Mouse (Mus musculus) CH12.LX (cell line): ENCODE measurements at regions not wholly inside any gene's neighbourhood (a gene's known extent, or its start where the extent isn't known, plus 50 kb on each side); places are given as distances from the start of the nearest gene placed in this dataset.

Experiments
- DNase-seq: peaks from one replicate; pipeline ENCODE4 v3.0.0-alpha.2; 2013; ENCODE audit errors: extremely low read depth
- H3K27ac ChIP-seq: 2 replicates; pipeline ENCODE4 v1.5.1; 2012; ENCODE audit warnings: low read depth, mild to moderate bottlenecking, control low read depth, moderate library complexity; ENCODE audit not compliant: insufficient read depth
- H3K27me3 ChIP-seq: replicated peaks from 2 replicates; pipeline ENCODE3; 2012; ENCODE audit warnings: inconsistent platforms
- H3K36me3 ChIP-seq, 2 experiments: replicated peaks in 1 of 2; 2 replicates each; pipeline versions ENCODE3 to v1.6.1; 2012; ENCODE audit warnings: inconsistent platforms in 1 of 2, low read length in 1 of 2, mild to moderate bottlenecking in 1 of 2, mixed read lengths in 1 of 2, moderate library complexity in 1 of 2; ENCODE audit not compliant: control insufficient read depth in 1 of 2, insufficient read depth in 1 of 2
- H3K4me1 ChIP-seq, 2 experiments: 2 replicates each; pipeline ENCODE4 v1.6.1; 2012; ENCODE audit warnings: inconsistent platforms in 1 of 2, moderate library complexity in 1 of 2; ENCODE audit not compliant: insufficient read depth in 2 of 2, control insufficient read depth in 1 of 2
- H3K4me2 ChIP-seq: 2 replicates; pipeline ENCODE4 v1.6.1; 2012; ENCODE audit warnings: low read depth, mild to moderate bottlenecking, control low read depth; ENCODE audit not compliant: poor library complexity, insufficient read depth, severe bottlenecking
- H3K4me3 ChIP-seq, 3 experiments: fragments of 150-350 bp in 1 of 3; sonication (generic) in 1 of 3; replicated peaks in 1 of 3; 2 replicates each; pipeline versions ENCODE3 to v1.5.1; 2011 to 2012; ENCODE audit warnings: low read depth in 2 of 3, low read length in 2 of 3, mild to moderate bottlenecking in 2 of 3, moderate library complexity in 2 of 3, control low read depth in 1 of 3, improper control_type of control experiment in 1 of 3, inconsistent platforms in 1 of 3, mixed read lengths in 1 of 3; ENCODE audit not compliant: poor library complexity in 1 of 3
- H3K79me2 ChIP-seq: replicated peaks from 2 replicates; pipeline ENCODE4 v1.6.1; 2012; ENCODE audit warnings: mild to moderate bottlenecking, moderate library complexity; ENCODE audit not compliant: control insufficient read depth, poor library complexity, insufficient read depth, severe bottlenecking; ENCODE audit errors: extremely low read depth
- H3K9ac ChIP-seq: 2 replicates; pipeline ENCODE4 v1.6.1; 2012; ENCODE audit warnings: low read depth, mild to moderate bottlenecking, control low read depth, moderate library complexity; ENCODE audit not compliant: insufficient read depth
- H3K9me3 ChIP-seq: replicated peaks from 2 replicates; pipeline ENCODE3; 2012; ENCODE audit warnings: low read length, inconsistent platforms, mixed read lengths
- BHLHE40 ChIP-seq: IDR thresholded peaks from 2 replicates; pipeline ENCODE4 v1.6.1; 2011; ENCODE audit warnings: mild to moderate bottlenecking, low read depth, low read length, improper control_type of control experiment
- CHD1 ChIP-seq: IDR thresholded peaks from 2 replicates; pipeline ENCODE4 v1.6.1; 2012; ENCODE audit warnings: low read depth, low read length, improper control_type of control experiment, inconsistent platforms
- CHD2 ChIP-seq: IDR thresholded peaks from 2 replicates; pipeline ENCODE4 v1.6.1; 2011; ENCODE audit warnings: low read length, improper control_type of control experiment
- CTCF ChIP-seq, 2 experiments: IDR thresholded peaks in 1 of 2; conservative IDR thresholded peaks in 1 of 2; 2 replicates each; pipeline ENCODE4 v1.5.1; 2011 to 2012; ENCODE audit warnings: low read depth in 2 of 2, low read length in 2 of 2, improper control_type of control experiment in 1 of 2, inconsistent platforms in 1 of 2, mild to moderate bottlenecking in 1 of 2, moderate library complexity in 1 of 2
- ELF1 ChIP-seq: IDR thresholded peaks from 2 replicates; pipeline ENCODE4 v1.6.1; 2014; ENCODE audit warnings: low read depth, mild to moderate bottlenecking, inconsistent platforms, low read length, improper control_type of control experiment
- ETS1 ChIP-seq: conservative IDR thresholded peaks from 2 replicates; pipeline ENCODE4 v1.6.1; 2012; ENCODE audit warnings: low read depth, mild to moderate bottlenecking, inconsistent platforms, low read length, improper control_type of control experiment, moderate library complexity
- GABPA ChIP-seq: IDR thresholded peaks from 2 replicates; pipeline ENCODE4 v1.6.1; 2012; ENCODE audit warnings: low read depth, low read length, improper control_type of control experiment, inconsistent platforms; ENCODE audit not compliant: insufficient replicate concordance
- HCFC1 ChIP-seq: IDR thresholded peaks from 2 replicates; pipeline ENCODE4 v1.6.1; 2012; ENCODE audit warnings: low read depth, mild to moderate bottlenecking, inconsistent platforms, low read length, improper control_type of control experiment
- IRF4 ChIP-seq: IDR thresholded peaks from 2 replicates; pipeline ENCODE4 v1.6.1; 2014; ENCODE audit warnings: low read depth, mild to moderate bottlenecking, inconsistent platforms, low read length, improper control_type of control experiment
- JUND ChIP-seq: conservative IDR thresholded peaks from 2 replicates; pipeline ENCODE4 v1.6.1; 2011; ENCODE audit warnings: low read depth, low read length, improper control_type of control experiment
- MAFK ChIP-seq: IDR thresholded peaks from 2 replicates; pipeline ENCODE4 v1.6.1; 2011; ENCODE audit warnings: low read length, improper control_type of control experiment; ENCODE audit not compliant: insufficient replicate concordance
- MAX ChIP-seq: IDR thresholded peaks from 2 replicates; pipeline ENCODE4 v1.6.1; 2011; ENCODE audit warnings: low read length, improper control_type of control experiment
- MAZ ChIP-seq: IDR thresholded peaks from 2 replicates; pipeline ENCODE4 v1.6.1; 2012; ENCODE audit warnings: low read depth, mild to moderate bottlenecking, inconsistent platforms, low read length, improper control_type of control experiment, moderate library complexity
- MXI1 ChIP-seq: IDR thresholded peaks from 2 replicates; pipeline ENCODE4 v1.6.1; 2011; ENCODE audit warnings: mild to moderate bottlenecking, low read depth, low read length, improper control_type of control experiment
- MYC ChIP-seq: IDR thresholded peaks from 2 replicates; pipeline ENCODE4 v1.6.1; 2011; ENCODE audit warnings: low read depth, mild to moderate bottlenecking, improper control_type of control experiment, low read length
- NRF1 ChIP-seq: IDR thresholded peaks from 2 replicates; pipeline ENCODE4 v1.6.1; 2014; ENCODE audit warnings: low read depth, mild to moderate bottlenecking, inconsistent platforms, low read length, improper control_type of control experiment, moderate library complexity
- POLR2A ChIP-seq: IDR thresholded peaks from 2 replicates; pipeline ENCODE4 v1.6.1; 2011; ENCODE audit warnings: low read depth, mild to moderate bottlenecking, improper control_type of control experiment, low read length
- POLR2AphosphoS2 ChIP-seq: IDR thresholded peaks from 2 replicates; pipeline ENCODE4 v1.6.1; 2011; ENCODE audit warnings: low read depth, low read length, improper control_type of control experiment
- RAD21 ChIP-seq: IDR thresholded peaks from 2 replicates; pipeline ENCODE4 v1.6.1; 2011; ENCODE audit warnings: low read depth, mild to moderate bottlenecking, low read length, improper control_type of control experiment, moderate library complexity
- SMC3 ChIP-seq: IDR thresholded peaks from 2 replicates; pipeline ENCODE4 v1.6.1; 2011; ENCODE audit warnings: low read depth, low read length, improper control_type of control experiment
- TCF12 ChIP-seq: IDR thresholded peaks from 2 replicates; pipeline ENCODE4 v1.6.1; 2014; ENCODE audit warnings: low read depth, mild to moderate bottlenecking, inconsistent platforms, low read length, improper control_type of control experiment
- USF1 ChIP-seq: IDR thresholded peaks from 2 replicates; pipeline ENCODE4 v1.6.1; 2014; ENCODE audit warnings: low read depth, mild to moderate bottlenecking, inconsistent platforms, low read length, improper control_type of control experiment
- ZC3H11A ChIP-seq: IDR thresholded peaks from 2 replicates; pipeline ENCODE4 v1.6.1; 2012; ENCODE audit warnings: low read depth, mild to moderate bottlenecking, inconsistent platforms, low read length, improper control_type of control experiment
- ZKSCAN1 ChIP-seq: IDR thresholded peaks from 2 replicates; pipeline ENCODE4 v1.6.1; 2012; ENCODE audit warnings: low read depth, inconsistent platforms, low read length, improper control_type of control experiment, borderline replicate concordance
- ZMIZ1 ChIP-seq: IDR thresholded peaks from 2 replicates; pipeline ENCODE4 v1.6.1; 2012; ENCODE audit warnings: low read depth, mild to moderate bottlenecking, inconsistent platforms, low read length, improper control_type of control experiment
- ZNF384 ChIP-seq: IDR thresholded peaks from 2 replicates; pipeline ENCODE4 v1.6.1; 2012; ENCODE audit warnings: low read depth, low read length, improper control_type of control experiment, inconsistent platforms
- dilution Hi-C: fragments of 300-500 bp; cut with MboI; formaldehyde crosslinking; loops from 2 replicates; pipeline ENCODE4 v1.14.3; 2020; ENCODE audit warnings: low sequenced_read_pairs; ENCODE audit not compliant: extremely low pct_unique_long_range_greater_than_20kb, extremely low pct_ligation_motif_present
- in situ Hi-C: fragments of 300-500 bp; cut with MboI; formaldehyde crosslinking; loops from 3 replicates; pipeline ENCODE4 v1.14.3; 2019; ENCODE audit warnings: low sequenced_read_pairs, low pct_ligation_motif_present, low pct_unique_long_range_greater_than_20kb, mixed read lengths

GRCm38 (mm10) chr16:73768706-73769105, 642.9 kb downstream of the Robo2 start:
- in situ Hi-C loops (no loop called here), dilution Hi-C loops (no loop called here)
- Histone ChIP-seq H3K4me3 (no peak overlapping the region), H3K9me3 (peaks cover 47% of the 10 kb centered on the region), H3K27me3 (no peaks in the 10 kb centered on the region), H3K4me1 (no peaks in the 10 kb centered on the region), H3K9ac (no peak overlapping the region), H3K27ac (no peak overlapping the region), H3K4me2 (no peak overlapping the region), H3K36me3 (no peaks in the 10 kb centered on the region)
- no peak for DNase-seq
- TF ChIP-seq MXI1 (no peak), NRF1 (no peak), ETS1 (no peak), TCF12 (no peak), MAZ (no peak), IRF4 (no peak), ELF1 (no peak), CTCF (conservative IDR thresholded peaks at IDR 0.05 in 1 of 2, IDR thresholded peaks at IDR 0.05 in 1 of 2; ENCODE audit: low read depth in 2 of 2, low read length in 2 of 2) (no peak), JUND (no peak)
- TF ChIP-seq, all 38 proteins: peak for 0
- no peaks in the 10 kb centered on the region for H3K79me2 ChIP-seq

DNA sequence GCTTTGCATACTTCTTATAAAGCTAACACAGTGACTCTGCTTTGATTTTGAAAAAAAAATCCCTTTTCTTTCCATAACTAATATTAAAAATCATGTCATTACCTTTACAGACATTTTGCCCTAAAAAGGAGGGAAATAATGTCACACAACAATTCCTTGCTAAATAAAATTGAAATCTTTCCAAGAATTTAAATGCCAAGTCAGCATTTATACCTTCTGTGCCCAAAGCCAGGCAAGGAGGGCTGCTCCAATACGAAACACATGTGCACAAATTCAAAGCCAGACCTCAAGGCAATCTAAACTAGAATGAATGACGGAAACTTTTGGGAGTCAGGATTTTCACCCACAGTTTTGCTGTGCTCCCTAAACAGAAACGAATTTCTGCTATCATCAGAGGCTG, 646.4 kb downstream of the Robo2 start:
- H3K36me3 ChIP-seq = no peaks in the 10 kb centered on the region
- H3K4me2 ChIP-seq = no peak overlapping the region
- no peak overlapping the region for H3K4me3 ChIP-seq
- no peaks in the 10 kb centered on the region for H3K79me2 ChIP-seq
- no peak for DNase-seq
- in situ Hi-C loops = no loop called here
- no peak for TF ChIP-seq ZC3H11A
- TF ChIP-seq GABPA = no peak
- no peak for TF ChIP-seq RAD21
- TF ChIP-seq MAFK = peak; percentile 78; the same call in 1 of the 2 replicates
- TF ChIP-seq BHLHE40 = no peak
- no peak for TF ChIP-seq CHD2
- H3K9ac ChIP-seq = no peak overlapping the region
- no peak overlapping the region for H3K27ac ChIP-seq
- H3K27me3 ChIP-seq = no peaks in the 10 kb centered on the region
- no peaks in the 10 kb centered on the region for H3K4me1 ChIP-seq
- peaks cover 48% of the 10 kb centered on the region for H3K9me3 ChIP-seq
- dilution Hi-C loops = no loop called here

GRCm38 (mm10) chr16:73760921-73761320, 650.7 kb downstream of the Robo2 start:
- no peak for TF ChIP-seq ZC3H11A
- TF ChIP-seq POLR2A = no peak
- TF ChIP-seq TCF12 = no peak
- TF ChIP-seq POLR2AphosphoS2 = no peak
- TF ChIP-seq RAD21 = no peak
- TF ChIP-seq ZKSCAN1 = no peak
- no peak for TF ChIP-seq MAZ
- no peak for TF ChIP-seq ZMIZ1
- TF ChIP-seq SMC3 = no peak
- no peak for TF ChIP-seq MAX
- TF ChIP-seq USF1 = no peak
- no peak for TF ChIP-seq CTCF (conservative IDR thresholded peaks at IDR 0.05 in 1 of 2, IDR thresholded peaks at IDR 0.05 in 1 of 2; ENCODE audit: low read depth in 2 of 2, low read length in 2 of 2)
- no peak for TF ChIP-seq MXI1
- no peak for TF ChIP-seq CHD1
- no peak for TF ChIP-seq HCFC1
- no peak for TF ChIP-seq ZNF384
- no peak for TF ChIP-seq MAFK
- no peak for TF ChIP-seq MYC
- H3K9me3 ChIP-seq = peaks cover 58% of the 10 kb centered on the region
- H3K27me3 ChIP-seq = no peaks in the 10 kb centered on the region
- no peak for DNase-seq
- no peak overlapping the region for H3K4me2 ChIP-seq
- no peak overlapping the region for H3K4me3 ChIP-seq
- H3K27ac ChIP-seq = no peak overlapping the region
- H3K36me3 ChIP-seq = no peaks in the 10 kb centered on the region
- no peaks in the 10 kb centered on the region for H3K4me1 ChIP-seq
- no peak overlapping the region for H3K9ac ChIP-seq
- in situ Hi-C loops = no loop called here
- H3K79me2 ChIP-seq = no peaks in the 10 kb centered on the region
- dilution Hi-C loops = no loop called here
